Mouse (Mus musculus) left cerebral cortex, adult 9 months (tissue): ENCODE measurements around the gene Olfr688.

Experiments
- DNase-seq, 2 experiments: peaks; one replicate each; pipeline ENCODE4 v3.0.0; 2022; ENCODE audit warnings: low spot score in 2 of 2

The Olfr688 gene

DNA sequence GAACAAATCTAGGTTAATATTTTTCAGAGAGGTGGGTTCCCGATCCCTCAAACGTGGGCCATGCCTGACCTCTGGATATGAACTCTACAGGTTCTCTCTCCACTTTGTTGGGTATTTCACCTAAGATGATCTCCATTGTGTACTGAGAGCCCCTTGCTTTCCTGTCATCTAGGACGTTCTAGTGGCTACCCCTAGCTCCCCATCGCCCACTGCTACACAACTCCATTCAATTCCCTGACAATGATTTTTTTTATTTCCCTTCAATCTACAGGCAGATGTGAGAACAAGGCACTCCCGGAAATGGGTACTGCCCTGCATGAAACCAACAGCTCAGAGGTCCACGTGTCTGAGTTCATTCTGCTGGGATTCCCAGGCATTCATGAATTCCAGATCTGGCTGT, at the start of gene Olfr688:
Olfr688 (plus strand) TSS at position 301 of the 400 bp plus-strand sequence.
- DNase-seq, result no peak

DNA sequence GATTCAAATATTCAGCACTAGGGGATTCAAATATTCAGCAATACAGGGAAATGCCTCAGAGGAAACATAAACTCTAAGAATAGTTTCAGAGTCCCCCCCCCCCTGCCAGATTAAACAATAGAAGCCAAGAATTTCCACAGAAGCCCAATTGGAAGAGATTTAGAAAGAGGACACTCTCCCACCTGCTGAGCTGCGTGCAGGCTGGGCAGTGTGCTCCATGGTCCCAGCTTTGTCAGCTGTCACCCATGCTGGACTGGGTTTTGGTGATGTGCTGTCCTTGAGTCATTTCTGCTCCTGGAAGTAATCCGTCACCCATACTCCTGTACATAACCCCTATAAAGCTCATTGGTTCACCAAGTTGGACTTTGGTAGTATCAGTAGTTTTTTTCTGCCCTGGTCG, 40.2 kb upstream of the Olfr688 start:
- no peak for DNase-seq

DNA sequence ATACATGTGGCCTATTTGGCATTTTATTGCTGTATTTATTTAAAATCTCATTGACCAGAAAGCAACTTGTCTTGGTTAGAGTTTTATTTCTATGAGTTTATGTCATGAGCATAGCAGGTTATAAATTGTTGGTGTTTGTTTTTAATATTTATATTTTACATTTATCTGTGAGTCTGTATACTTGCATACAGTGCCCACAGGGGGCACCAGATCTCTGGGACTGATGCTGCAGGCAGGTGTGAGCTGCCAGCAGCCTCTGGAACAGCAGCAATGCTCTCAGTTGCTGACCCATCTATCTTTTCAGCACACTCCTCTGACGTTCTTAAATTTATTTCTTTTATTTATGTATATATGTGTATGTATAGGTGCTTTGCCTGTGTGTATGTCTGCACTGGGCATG, 39.7 kb upstream of the Olfr688 start:
- no peak for DNase-seq

DNA sequence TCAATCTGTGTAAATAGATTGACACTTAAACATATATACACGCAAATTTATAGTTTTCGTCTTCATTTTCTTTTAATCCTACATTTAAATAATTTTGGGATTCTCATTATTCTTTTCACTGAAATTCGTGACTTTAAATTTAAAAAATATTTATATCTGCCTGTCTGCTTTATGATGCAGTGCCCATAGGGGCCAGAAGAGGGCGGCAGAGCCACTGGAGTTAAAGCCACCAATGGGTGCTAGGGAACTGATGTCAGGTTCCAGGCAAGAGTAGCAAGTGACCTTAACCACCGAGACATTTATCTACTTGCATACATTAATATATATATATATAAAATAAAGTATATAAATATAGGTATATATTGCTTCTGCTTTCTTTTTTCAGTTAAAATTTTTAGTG, 31.2 kb upstream of the Olfr688 start:
- no peak for DNase-seq

DNA sequence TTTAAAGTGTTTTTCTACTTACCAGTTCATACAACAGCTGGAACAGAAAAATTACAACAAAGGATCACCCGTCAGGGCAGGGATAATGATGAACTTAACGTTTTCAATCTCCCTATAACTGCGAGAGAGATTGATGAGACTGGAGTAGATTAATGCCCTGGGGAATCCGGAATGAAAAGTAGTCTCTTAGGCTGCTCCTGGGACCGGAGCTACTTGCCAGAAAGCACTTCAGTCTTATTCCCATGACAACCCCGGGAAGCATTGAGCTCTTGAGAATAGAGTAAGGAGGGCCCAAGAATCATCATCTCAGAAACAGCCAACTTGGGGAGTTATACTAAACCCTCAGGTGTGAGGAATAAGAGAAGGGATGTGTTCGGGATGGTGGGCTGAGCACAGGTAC, 15.5 kb upstream of the Olfr688 start:
- no peak for DNase-seq

DNA sequence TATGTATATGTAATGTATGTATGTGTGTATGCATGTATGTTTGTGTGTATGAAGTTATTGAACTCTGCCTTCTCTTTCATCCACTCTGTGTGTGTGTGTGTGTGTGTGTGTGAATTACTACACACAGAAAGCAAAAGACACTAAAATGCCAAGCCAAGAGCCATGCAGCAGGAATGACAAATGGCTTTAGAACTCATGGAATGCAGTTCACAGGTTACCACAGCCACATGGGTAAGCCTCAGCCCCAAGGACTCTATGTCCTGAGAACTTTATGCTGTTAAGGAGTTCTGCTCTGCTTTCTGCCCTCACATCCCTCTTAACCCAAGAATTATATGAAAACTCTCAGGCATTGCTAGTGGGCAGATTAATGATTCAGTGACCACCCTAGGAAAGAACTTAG, 2.2 kb downstream of the Olfr688 start:
- no peak for DNase-seq

DNA sequence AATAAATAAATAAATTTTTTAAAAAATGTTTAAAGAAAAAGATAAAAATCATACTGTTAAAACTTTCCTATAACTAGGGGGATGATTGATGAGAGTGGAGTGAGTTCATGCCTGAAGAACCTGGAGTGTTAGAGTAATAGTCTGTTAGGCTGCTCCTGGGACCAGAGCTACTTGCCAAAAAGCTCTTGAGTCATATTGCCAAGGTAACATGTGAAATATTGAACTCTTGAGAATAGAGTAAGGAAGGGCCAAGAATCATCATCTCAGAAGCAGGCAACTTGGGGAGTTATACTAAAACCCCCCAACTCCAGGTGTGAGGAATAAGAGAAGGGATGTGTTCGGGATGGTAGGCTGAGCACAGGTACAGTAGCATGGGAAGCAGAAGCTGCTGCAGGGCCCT, 23.0 kb downstream of the Olfr688 start, which contains the start of gene Olfr689:
Olfr689 (plus strand) TSS at position 301 of the 400 bp plus-strand sequence.
- no peak for DNase-seq

DNA sequence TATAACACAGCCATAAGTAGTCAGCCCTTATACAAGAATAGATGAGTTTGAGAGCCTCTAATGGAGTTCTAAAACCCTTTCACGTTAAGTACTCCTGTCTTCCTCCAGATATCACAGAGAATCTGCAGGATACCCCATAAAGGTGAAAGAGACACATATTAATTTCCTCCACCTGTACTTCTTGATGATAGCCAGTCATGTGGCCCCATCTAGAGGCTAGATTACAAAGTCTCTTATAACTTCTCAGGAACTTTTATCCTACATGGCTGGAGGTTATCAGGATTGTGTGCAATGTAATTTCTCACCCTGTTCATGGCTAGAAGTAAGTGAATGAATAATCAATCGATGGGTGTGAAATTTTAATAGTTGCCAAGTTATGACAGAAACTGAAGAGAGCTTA, 37.4 kb downstream of the Olfr688 start:
- no peak for DNase-seq

DNA sequence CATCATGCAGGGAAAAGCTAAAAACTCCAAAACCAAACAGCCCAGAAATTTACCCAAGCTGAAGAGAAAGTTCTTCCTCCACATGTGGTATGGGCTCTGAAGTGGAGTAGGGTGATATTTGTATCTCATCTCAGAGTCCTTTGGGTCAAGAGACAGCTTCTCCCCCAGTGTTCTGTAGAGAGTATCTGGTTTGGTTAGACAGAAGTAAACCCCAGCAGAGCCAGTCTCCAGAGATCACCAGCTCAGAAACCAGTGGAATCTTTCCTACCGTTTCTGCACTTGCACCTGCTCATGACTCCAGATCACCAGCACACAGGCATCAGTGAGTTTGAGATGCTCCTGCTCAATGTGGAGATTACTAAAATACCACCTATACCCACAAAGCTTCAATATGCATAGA, 46.1 kb downstream of the Olfr688 start, which contains the start of gene Olfr690:
Olfr690 (minus strand) TSS at position 101 of the 400 bp plus-strand sequence.
- no peak for DNase-seq
